Mouse (Mus musculus) kidney, adult 2 months (tissue): ENCODE results near the gene Dhdh. TPM values are rescaled to one million over a fixed set of nuclear protein-coding genes. Genes with fewer than 3 reads are reported as not detected.

ENCODE experiments used
- DNase-seq: peaks from one replicate; pipeline ENCODE4 v3.0.0; 2021
- H3K27ac ChIP-seq: fragments of 200-500 bp; 2 replicates; pipeline ENCODE4 v1.5.1; 2012; ENCODE audit warnings: low read depth, low read length, control low read depth, inconsistent platforms; ENCODE audit not compliant: insufficient read depth
- H3K27me3 ChIP-seq: fragments of 200-500 bp; replicated peaks from 2 replicates; pipeline ENCODE4 v1.6.1; 2012; ENCODE audit warnings: mild to moderate bottlenecking, moderate library complexity, low read length, inconsistent platforms; ENCODE audit not compliant: control insufficient read depth, insufficient read depth
- H3K36me3 ChIP-seq: fragments of 200-500 bp; 2 replicates; pipeline ENCODE4 v1.6.1; 2012; ENCODE audit warnings: mild to moderate bottlenecking, moderate library complexity, low read length, inconsistent platforms; ENCODE audit not compliant: control insufficient read depth, insufficient read depth
- H3K4me1 ChIP-seq: fragments of 200-500 bp; 2 replicates; pipeline ENCODE4 v1.6.1; 2011; ENCODE audit warnings: low read length; ENCODE audit not compliant: control insufficient read depth, insufficient read depth
- H3K4me3 ChIP-seq: fragments of 200-500 bp; 2 replicates; pipeline ENCODE4 v1.5.1; 2011; ENCODE audit warnings: mild to moderate bottlenecking, low read depth, low read length, control low read depth; ENCODE audit not compliant: insufficient read depth
- CTCF ChIP-seq: fragments of 200-500 bp; conservative IDR thresholded peaks from 2 replicates; pipeline ENCODE4 v1.5.1; 2011; ENCODE audit warnings: low read depth, mild to moderate bottlenecking, control low read depth, low read length, moderate library complexity, mixed read lengths; ENCODE audit not compliant: insufficient read depth, insufficient read length
- POLR2A ChIP-seq: fragments of 200-500 bp; IDR thresholded peaks from one replicate; pipeline ENCODE4 v1.6.1; 2011; ENCODE audit warnings: low read depth, low read length, control low read depth
- WGBS: fragments of 180-500 bp; shearing (Covaris S2); methylation state at CpG from one replicate; pipeline ENCODE4 v1.1.7; 2018; 5-methylcytosine and 5-hydroxymethylcytosine counted together
- polyA plus RNA-seq: library from polyadenylated mRNA; depleted of rRNA; stranded (reverse); fragments of >200 nt; gene quantifications from 2 replicates; pipeline ENCODE4 v1.2.3, GENCODE M21; 2012

Dhdh gene
- polyA plus RNA-seq, 1 experiment, result 6.0 TPM

GRCm38 (mm10) chr7:45509181-45509882, 20.7 kb upstream of the Dhdh start:
- peak; percentile 23 for DNase-seq
- Histone ChIP-seq H3K27ac (peak overlapping the region; percentile 79; the same call in 1 of the 2 replicates), H3K4me1 (peaks cover 15% of the 10 kb centered on the region), H3K27me3 (no peaks in the 10 kb centered on the region), H3K4me3 (peak overlapping the region; percentile 90), H3K36me3 (no peaks in the 10 kb centered on the region)
- WGBS, result 13% methylated on average over 19 of the region's 19 CpGs
- TF ChIP-seq POLR2A (no peak), CTCF (no peak)

DNA sequence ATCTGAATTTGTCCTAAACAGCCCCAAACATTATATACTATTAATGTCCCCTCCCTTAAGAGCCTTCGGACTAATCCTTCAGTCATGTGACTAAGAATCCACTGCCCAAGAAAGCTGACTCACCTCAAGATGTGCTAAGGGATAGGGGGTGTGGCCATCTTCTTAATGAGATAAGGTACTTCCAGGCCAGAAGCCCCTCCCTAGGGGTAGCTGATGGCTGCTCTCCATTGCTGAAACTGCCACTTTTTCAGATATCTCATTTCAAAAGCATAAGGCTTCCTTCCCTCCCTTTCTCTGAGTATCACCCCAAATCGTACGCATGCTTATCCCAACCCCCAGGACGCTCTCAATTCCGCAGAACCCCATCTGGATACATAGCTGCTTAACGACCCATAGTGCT, 20.0 kb upstream of the Dhdh start:
- 71% methylated on average over 6 of the region's 6 CpGs for WGBS
- no peaks in the 10 kb centered on the region for H3K36me3 ChIP-seq
- no peaks in the 10 kb centered on the region for H3K27me3 ChIP-seq
- DNase-seq, result no peak
- peaks cover 15% of the 10 kb centered on the region for H3K4me1 ChIP-seq
- no peak overlapping the region for H3K27ac ChIP-seq
- no peak for TF ChIP-seq CTCF
- TF ChIP-seq POLR2A, result no peak
- no peak overlapping the region for H3K4me3 ChIP-seq

- 73% methylated on average over 6 of the region's 6 CpGs for WGBS
- no peak overlapping the region for H3K4me3 ChIP-seq
- DNase-seq, result peak; percentile 48
- no peaks in the 10 kb centered on the region; the same call in 1 of the 2 replicates for H3K36me3 ChIP-seq
- no peak overlapping the region for H3K27ac ChIP-seq
- TF ChIP-seq POLR2A (no peak), CTCF (no peak)
- H3K4me1 ChIP-seq, result peaks cover 15% of the 10 kb centered on the region
- H3K27me3 ChIP-seq, result no peaks in the 10 kb centered on the region
These were observed 19.0 kb upstream of the Dhdh start for GRCm38 (mm10) chr7:45507583-45507982.

DNA sequence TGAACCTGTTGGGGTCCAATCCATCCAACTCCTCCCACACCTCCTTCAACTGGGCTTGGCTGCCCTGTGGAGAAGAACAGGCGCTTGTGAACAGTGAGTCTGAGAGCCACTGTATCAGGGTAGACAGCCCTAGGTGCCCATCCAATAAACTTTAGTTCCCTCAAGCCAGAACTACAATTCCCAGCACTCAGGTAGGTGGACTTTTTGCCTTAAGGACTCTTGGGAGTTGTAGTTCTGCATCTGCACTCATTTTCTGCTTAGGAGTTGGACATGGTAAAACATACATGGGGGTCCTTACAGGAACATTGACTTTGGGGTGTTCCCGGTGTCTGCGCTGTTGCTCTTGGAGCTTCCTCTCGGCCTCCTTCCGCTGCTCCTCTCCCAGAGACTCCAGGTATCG, 9.8 kb upstream of the Dhdh start:
- no peaks in the 10 kb centered on the region; the same call in 1 of the 2 replicates for H3K36me3 ChIP-seq
- H3K4me3 ChIP-seq, result no peak overlapping the region
- H3K27me3 ChIP-seq, result no peaks in the 10 kb centered on the region
- DNase-seq, result no peak
- TF ChIP-seq POLR2A, result no peak
- no peak for TF ChIP-seq CTCF
- no peak overlapping the region for H3K27ac ChIP-seq
- 98% methylated on average over 6 of the region's 6 CpGs for WGBS
- no peaks in the 10 kb centered on the region for H3K4me1 ChIP-seq

GRCm38 (mm10) chr7:45494548-45494947, 5.9 kb upstream of the Dhdh start:
- Histone ChIP-seq H3K27ac (no peak overlapping the region), H3K27me3 (no peaks in the 10 kb centered on the region), H3K36me3 (no peaks in the 10 kb centered on the region; the same call in 1 of the 2 replicates), H3K4me1 (peaks cover 4% of the 10 kb centered on the region; the same call in 1 of the 2 replicates), H3K4me3 (no peak overlapping the region)
- no peak for DNase-seq
- WGBS, result 85% methylated on average over 9 of the region's 9 CpGs
- no peak for TF ChIP-seq POLR2A
- TF ChIP-seq CTCF, result no peak

GRCm38 (mm10) chr7:45492951-45493350, 4.3 kb upstream of the Dhdh start:
- WGBS, result 74% methylated on average over 5 of the region's 5 CpGs
- H3K36me3 ChIP-seq, result no peaks in the 10 kb centered on the region; the same call in 1 of the 2 replicates
- peaks cover 10% of the 10 kb centered on the region for H3K4me1 ChIP-seq
- no peaks in the 10 kb centered on the region for H3K27me3 ChIP-seq
- no peak overlapping the region for H3K4me3 ChIP-seq
- DNase-seq, result no peak
- no peak overlapping the region for H3K27ac ChIP-seq
- TF ChIP-seq POLR2A (no peak), CTCF (no peak)

GRCm38 (mm10) chr7:45492225-45492844, 3.7 kb upstream of the Dhdh start:
- H3K4me3 ChIP-seq, result no peak overlapping the region
- TF ChIP-seq POLR2A, result no peak
- no peak for TF ChIP-seq CTCF
- H3K27ac ChIP-seq, result no peak overlapping the region
- H3K36me3 ChIP-seq, result no peaks in the 10 kb centered on the region; the same call in 1 of the 2 replicates
- no peak for DNase-seq
- peaks cover 10% of the 10 kb centered on the region for H3K4me1 ChIP-seq
- WGBS, result 95% methylated on average over 8 of the region's 8 CpGs
- H3K27me3 ChIP-seq, result no peaks in the 10 kb centered on the region
